27 mouse cellular contexts compared by ENCODE assay signal in genomic region chr5:140369466-140369865, GRCm38 (mm10). TPM values are rescaled to one million over a fixed set of nuclear protein-coding genes. Genes with fewer than 3 reads are reported as not detected.
DNase-seq lines count a peak whose midpoint lies in the region; ATAC-seq and TF ChIP-seq lines count a peak whose summit lies in the region.
"Had no signal": no experiment of that assay in that cellular context is flagged by ENCODE, and none has a peak within 500 bp of the region (broad histone marks: within the 10 kb centered on the region; RNA-seq: fewer than 3 reads in every experiment).

No protein-coding gene starts in this region.

- no peak for TF ChIP-seq POLR2A in cerebellum, adult 2 months (IDR thresholded peaks at IDR 0.05; ENCODE audit: borderline replicate concordance, insufficient read depth, low read length)

- peak; percentile 59 for ATAC-seq in kidney, embryonic 14.5 days (ENCODE audit: low FRiP score, low TSS enrichment)
- no peak for ATAC-seq in lung, postnatal 0 days
- no peak for ATAC-seq in liver, postnatal 0 days
- ATAC-seq: CD4-positive, CD25-positive, alpha-beta regulatory T cell, adult 4 months; forebrain, embryonic 16.5 days; hindbrain, postnatal 0 days; intestine, embryonic 15.5 days had no signal

- H3K36me3 ChIP-seq in kidney, embryonic 14.5 days (ENCODE audit: control insufficient read depth, insufficient read depth, low read length): no peaks in the 10 kb centered on the region
- H3K36me3 ChIP-seq in lung, postnatal 0 days (ENCODE audit: insufficient read depth, low read length): no peaks in the 10 kb centered on the region
- no peaks in the 10 kb centered on the region for H3K36me3 ChIP-seq in liver, postnatal 0 days (replicated peaks; ENCODE audit: insufficient read depth, low read length)
- H3K36me3 ChIP-seq: heart, embryonic 15.5 days; hindbrain, embryonic 12.5 days; midbrain, embryonic 12.5 days; neural tube, embryonic 13.5 days had no signal

- H3K4me2 ChIP-seq in kidney, embryonic 14.5 days (replicated peaks; ENCODE audit: low read depth, low read length): no peak overlapping the region
- no peak overlapping the region for H3K4me2 ChIP-seq in lung, postnatal 0 days (replicated peaks; ENCODE audit: low read depth, low read length)
- H3K4me2 ChIP-seq in liver, postnatal 0 days (ENCODE audit: low read depth, low read length): peak overlapping the region; percentile 18; the same call in 1 of the 2 replicates
- H3K4me2 ChIP-seq: heart, embryonic 15.5 days; hindbrain, embryonic 12.5 days; intestine, embryonic 15.5 days; lung, embryonic 14.5 days; midbrain, embryonic 12.5 days; neural tube, embryonic 13.5 days had no signal

- H3K4me1 ChIP-seq in kidney, embryonic 14.5 days (ENCODE audit: control insufficient read depth, insufficient read depth, low read length): peaks cover 17% of the 10 kb centered on the region; the same call in 1 of the 2 replicates
- peaks cover 3% of the 10 kb centered on the region; the same call in 1 of the 2 replicates for H3K4me1 ChIP-seq in lung, postnatal 0 days (ENCODE audit: insufficient read depth, low read depth, low read length)
- H3K4me1 ChIP-seq in liver, postnatal 0 days (ENCODE audit: insufficient read depth): peaks cover 43% of the 10 kb centered on the region
- no peaks in the 10 kb centered on the region for H3K4me1 ChIP-seq in cerebellum, adult 2 months (ENCODE audit: control insufficient read depth, insufficient read depth, low read length)

- peak overlapping the region; percentile 32; the same call in 1 of the 2 replicates for H3K27ac ChIP-seq in kidney, embryonic 14.5 days (ENCODE audit: low read depth, low read length)
- H3K27ac ChIP-seq in lung, postnatal 0 days (ENCODE audit: low read length): peak overlapping the region; percentile 59
- peak overlapping the region; percentile 85 for H3K27ac ChIP-seq in liver, postnatal 0 days (ENCODE audit: low read depth)
- no peak overlapping the region for H3K27ac ChIP-seq in cerebellum, adult 2 months (ENCODE audit: insufficient read depth, low read length)
- H3K27ac ChIP-seq: heart, embryonic 15.5 days; hindbrain, embryonic 12.5 days; hindbrain, postnatal 0 days; intestine, embryonic 15.5 days; layer of hippocampus, adult 2 months; left cerebral cortex, adult 2 months; midbrain, embryonic 12.5 days; neural tube, embryonic 13.5 days had no signal

- H3K9ac ChIP-seq in kidney, embryonic 14.5 days (ENCODE audit: low read depth, low read length): no peak overlapping the region
- H3K9ac ChIP-seq in lung, postnatal 0 days (replicated peaks; ENCODE audit: low read depth): no peak overlapping the region
- peak overlapping the region; percentile 13; the same call in 1 of the 2 replicates for H3K9ac ChIP-seq in liver, postnatal 0 days (replicated peaks)
- H3K9ac ChIP-seq: heart, embryonic 15.5 days; hindbrain, embryonic 12.5 days; intestine, embryonic 15.5 days; lung, embryonic 14.5 days; midbrain, embryonic 12.5 days; neural tube, embryonic 13.5 days had no signal

- no peaks in the 10 kb centered on the region for H3K27me3 ChIP-seq in kidney, embryonic 14.5 days (ENCODE audit: control insufficient read depth, insufficient read depth, low read length)
- H3K27me3 ChIP-seq in lung, postnatal 0 days (replicated peaks; ENCODE audit: insufficient read depth, low read length): no peaks in the 10 kb centered on the region
- no peaks in the 10 kb centered on the region for H3K27me3 ChIP-seq in liver, postnatal 0 days (ENCODE audit: insufficient read depth, low read length)
- no peaks in the 10 kb centered on the region for H3K27me3 ChIP-seq in cerebellum, adult 2 months (ENCODE audit: control insufficient read depth, insufficient read depth, low read length)
- H3K27me3 ChIP-seq: heart, embryonic 15.5 days; hindbrain, embryonic 12.5 days; intestine, embryonic 15.5 days; midbrain, embryonic 12.5 days; neural tube, embryonic 13.5 days had no signal

- 48% methylated on average over 2 of the region's 2 CpGs for WGBS in kidney, embryonic 14.5 days
- 79% methylated on average over 2 of the region's 2 CpGs for WGBS in lung, postnatal 0 days
- 59% methylated on average over 2 of the region's 2 CpGs for WGBS in liver, postnatal 0 days (ENCODE audit: insufficient replicate concordance)
- 96% methylated on average over 2 of the region's 2 CpGs for WGBS in cerebellum, adult 2 months

- TF ChIP-seq EP300 in lung, postnatal 0 days (IDR thresholded peaks at IDR 0.05): no peak
- no peak for TF ChIP-seq EP300 in liver, postnatal 0 days (IDR thresholded peaks at IDR 0.05; ENCODE audit: low read depth)

- no peak for TF ChIP-seq CTCF in lung, postnatal 0 days (IDR thresholded peaks at IDR 0.05)
- no peak for TF ChIP-seq CTCF in liver, postnatal 0 days (IDR thresholded peaks at IDR 0.05; ENCODE audit: low read depth)
- TF ChIP-seq CTCF in cerebellum, adult 2 months (IDR thresholded peaks at IDR 0.05; ENCODE audit: borderline replicate concordance, insufficient read depth, low read depth, low read length): no peak

- H3K4me3 ChIP-seq in kidney, embryonic 14.5 days (ENCODE audit: low read length): no peak overlapping the region
- H3K4me3 ChIP-seq in lung, postnatal 0 days (ENCODE audit: low read depth, low read length): no peak overlapping the region
- H3K4me3 ChIP-seq in liver, postnatal 0 days (ENCODE audit: low read depth, low read length): no peak overlapping the region
- H3K4me3 ChIP-seq in cerebellum, adult 2 months (replicated peaks; ENCODE audit: insufficient read depth, low read depth, low read length): no peak overlapping the region
- H3K4me3 ChIP-seq: erythroblast, embryonic 14.5 days; heart, embryonic 15.5 days; hindbrain, embryonic 12.5 days; intestine, embryonic 15.5 days; layer of hippocampus, adult 2 months; left cerebral cortex, adult 2 months; megakaryocyte, embryonic 14.5 days; midbrain, embryonic 12.5 days; neural tube, embryonic 13.5 days had no signal

- H3K9me3 ChIP-seq in kidney, embryonic 14.5 days (ENCODE audit: control insufficient read depth, low read length): no peaks in the 10 kb centered on the region
- H3K9me3 ChIP-seq in lung, postnatal 0 days (ENCODE audit: low read length): no peaks in the 10 kb centered on the region
- no peaks in the 10 kb centered on the region for H3K9me3 ChIP-seq in liver, postnatal 0 days (ENCODE audit: low read length)
- H3K9me3 ChIP-seq: heart, embryonic 15.5 days; hindbrain, embryonic 12.5 days; intestine, embryonic 15.5 days; midbrain, embryonic 12.5 days; neural tube, embryonic 13.5 days had no signal

- DNase-seq in kidney, postnatal 4 days: no peak
- no peak for DNase-seq in lung, postnatal 0 days (ENCODE audit: low spot score)
- DNase-seq in lung, postnatal 4 days: no peak
- DNase-seq in liver, postnatal 0 days: no peak
- DNase-seq in cerebellum, postnatal 4 days (ENCODE audit: low spot score in 2 of 2): no peak
- DNase-seq in cerebellum, adult 2 months: no peak
- DNase-seq: adrenal gland, postnatal 14 days; cerebellum, adult 11 months; cerebellum, adult 9-11 months; gastrocnemius, postnatal 10 days; kidney, postnatal 14 days; left cerebral cortex, postnatal 4 days; lung, embryonic 14.5 days; thymus, postnatal 4 days had no signal

RNA-seq across cellular contexts. Expression of gene Snx8, which starts 19.6 kb away (rescaled TPM):
- 10.5 and 12.9 TPM in 2 replicates for polyA plus RNA-seq in kidney, embryonic 14.5 days (2014; fragmentation: Nextera tagmentation; extraction: Ambion mirVana)
- 16.7 and 17.1 TPM in 2 replicates for polyA plus RNA-seq in lung, postnatal 0 days (2015; fragmentation: Nextera tagmentation; extraction: Ambion mirVana)
- polyA plus RNA-seq in liver, postnatal 0 days (2015; fragmentation: Nextera tagmentation; extraction: Ambion mirVana): 11.4 and 12.1 TPM in 2 replicates
- polyA plus RNA-seq in cerebellum, adult 2 months (2012; rRNA removed): 15.2 and 15.4 TPM in 2 replicates

RNA-seq across cellular contexts. Expression of gene Mrm2, which starts 37.8 kb away (rescaled TPM):
- 19.5 and 22.0 TPM in 2 replicates for polyA plus RNA-seq in kidney, embryonic 14.5 days (2014; fragmentation: Nextera tagmentation; extraction: Ambion mirVana)
- polyA plus RNA-seq in lung, postnatal 0 days (2015; fragmentation: Nextera tagmentation; extraction: Ambion mirVana): 9.8 and 11.7 TPM in 2 replicates
- polyA plus RNA-seq in liver, postnatal 0 days (2015; fragmentation: Nextera tagmentation; extraction: Ambion mirVana): 7.2 and 8.1 TPM in 2 replicates
- polyA plus RNA-seq in cerebellum, adult 2 months (2012; rRNA removed): 14.2 and 17.7 TPM in 2 replicates

RNA-seq across cellular contexts. Expression of gene Nudt1, which starts 48.0 kb away (rescaled TPM):
- 53.7 and 61.4 TPM in 2 replicates for polyA plus RNA-seq in kidney, embryonic 14.5 days (2014; fragmentation: Nextera tagmentation; extraction: Ambion mirVana)
- 17.9 and 19.4 TPM in 2 replicates for polyA plus RNA-seq in lung, postnatal 0 days (2015; fragmentation: Nextera tagmentation; extraction: Ambion mirVana)
- polyA plus RNA-seq in liver, postnatal 0 days (2015; fragmentation: Nextera tagmentation; extraction: Ambion mirVana): 18.1 and 18.6 TPM in 2 replicates
- polyA plus RNA-seq in cerebellum, adult 2 months (2012; rRNA removed): 10.0 and 11.5 TPM in 2 replicates

RNA-seq across cellular contexts. Expression of gene Mad1l1, which starts 48.1 kb away (rescaled TPM):
- polyA plus RNA-seq in kidney, embryonic 14.5 days (2014; fragmentation: Nextera tagmentation; extraction: Ambion mirVana): 37.0 and 47.4 TPM in 2 replicates
- polyA plus RNA-seq in lung, postnatal 0 days (2015; fragmentation: Nextera tagmentation; extraction: Ambion mirVana): 18.4 and 19.0 TPM in 2 replicates
- polyA plus RNA-seq in liver, postnatal 0 days (2015; fragmentation: Nextera tagmentation; extraction: Ambion mirVana): 16.4 and 17.0 TPM in 2 replicates
- polyA plus RNA-seq in cerebellum, adult 2 months (2012; rRNA removed): 25.3 and 25.5 TPM in 2 replicates

RNA-seq across cellular contexts. Expression of gene Eif3b, which starts 49.7 kb away (rescaled TPM):
- 139 and 188 TPM in 2 replicates for polyA plus RNA-seq in kidney, embryonic 14.5 days (2014; fragmentation: Nextera tagmentation; extraction: Ambion mirVana)
- polyA plus RNA-seq in lung, postnatal 0 days (2015; fragmentation: Nextera tagmentation; extraction: Ambion mirVana): 69.8 and 81.5 TPM in 2 replicates
- polyA plus RNA-seq in liver, postnatal 0 days (2015; fragmentation: Nextera tagmentation; extraction: Ambion mirVana): 35.5 and 38.7 TPM in 2 replicates
- 71.2 and 74.3 TPM in 2 replicates for polyA plus RNA-seq in cerebellum, adult 2 months (2012; rRNA removed)
